Comparison of ENCODE assay signal across 10 mouse cellular contexts in genomic region chr10:25311554-25312212, GRCm38 (mm10). TPM values are rescaled to one million over a fixed set of nuclear protein-coding genes. Genes with fewer than 3 reads are reported as not detected.
DNase-seq lines count a peak whose midpoint lies in the region; ATAC-seq and TF ChIP-seq lines count a peak whose summit lies in the region.
"Had no signal": no experiment of that assay in that cellular context is flagged by ENCODE, and none has a peak within 500 bp of the region (broad histone marks: within the 10 kb centered on the region; RNA-seq: fewer than 3 reads in every experiment).

No protein-coding gene starts in this region.

- TF ChIP-seq POLR2A in bone marrow macrophage, adult 2 months (IDR thresholded peaks at IDR 0.05; ENCODE audit: borderline replicate concordance, low read depth, low read length) = no peak

- DNase-seq in kidney, postnatal 4 days = peak; percentile 7 to 19
- DNase-seq in kidney, postnatal 36 days = no peak
- DNase-seq in adrenal gland, postnatal 4 days (ENCODE audit: low spot score in 2 of 2) = no peak
- DNase-seq in thymus, postnatal 25 days = no peak
- no peak for DNase-seq in limb, embryonic 10.5 days (ENCODE audit: low spot score)
- DNase-seq: cerebellum, adult 11-12 months had no signal

- H3K27ac ChIP-seq in bone marrow macrophage, adult 2 months (ENCODE audit: insufficient read depth, low read depth, low read length) = 0 out of 2 replicates have a peak overlapping the region, but pooled peaks have one; percentile 20
- H3K27ac ChIP-seq in hindbrain, embryonic 16.5 days (ENCODE audit: low read depth, low read length) = no peak overlapping the region
- no peak overlapping the region for H3K27ac ChIP-seq in neural tube, embryonic 15.5 days (replicated peaks)
- H3K27ac ChIP-seq in limb, embryonic 10.5 days = no peak overlapping the region
- H3K27ac ChIP-seq: limb, embryonic 15.5 days had no signal

- peaks cover 19% of the 10 kb centered on the region for H3K4me1 ChIP-seq in bone marrow macrophage, adult 2 months (ENCODE audit: control insufficient read depth, insufficient read depth, low read length)
- peaks cover 3% of the 10 kb centered on the region; the same call in 1 of the 2 replicates for H3K4me1 ChIP-seq in hindbrain, embryonic 16.5 days (ENCODE audit: control insufficient read depth, insufficient read depth, low read depth, low read length)
- peaks cover 10% of the 10 kb centered on the region for H3K4me1 ChIP-seq in neural tube, embryonic 15.5 days
- H3K4me1 ChIP-seq in limb, embryonic 10.5 days = peaks cover 14% of the 10 kb centered on the region

- TF ChIP-seq CTCF in bone marrow macrophage, adult 2 months (IDR thresholded peaks at IDR 0.05; ENCODE audit: low read depth, low read length) = no peak

- no peaks in the 10 kb centered on the region for H3K36me3 ChIP-seq in hindbrain, embryonic 16.5 days (ENCODE audit: control insufficient read depth, insufficient read depth, low read length)
- no peaks in the 10 kb centered on the region for H3K36me3 ChIP-seq in neural tube, embryonic 15.5 days
- H3K36me3 ChIP-seq in limb, embryonic 10.5 days = no peaks in the 10 kb centered on the region
- H3K36me3 ChIP-seq: limb, embryonic 15.5 days had no signal

- H3K9ac ChIP-seq in hindbrain, embryonic 16.5 days (ENCODE audit: low read depth, low read length) = no peak overlapping the region
- H3K9ac ChIP-seq in neural tube, embryonic 15.5 days (replicated peaks) = no peak overlapping the region
- H3K9ac ChIP-seq: limb, embryonic 15.5 days had no signal

- H3K4me3 ChIP-seq in bone marrow macrophage, adult 2 months (ENCODE audit: insufficient read depth, low read length) = no peak overlapping the region
- H3K4me3 ChIP-seq in hindbrain, embryonic 16.5 days (ENCODE audit: low read length) = no peak overlapping the region
- H3K4me3 ChIP-seq in neural tube, embryonic 15.5 days (replicated peaks) = no peak overlapping the region
- no peak overlapping the region for H3K4me3 ChIP-seq in limb, embryonic 10.5 days
- H3K4me3 ChIP-seq: limb, embryonic 15.5 days had no signal

- no peak overlapping the region for H3K4me2 ChIP-seq in hindbrain, embryonic 16.5 days (ENCODE audit: low read length)
- no peak overlapping the region for H3K4me2 ChIP-seq in neural tube, embryonic 15.5 days
- H3K4me2 ChIP-seq: limb, embryonic 15.5 days had no signal

- peak; percentile 71 for ATAC-seq in hindbrain, embryonic 16.5 days
- peak; percentile 39; the same call in 1 of the 2 replicates for ATAC-seq in neural tube, embryonic 15.5 days (ENCODE audit: low FRiP score)

- H3K9me3 ChIP-seq in hindbrain, embryonic 16.5 days (ENCODE audit: control insufficient read depth, low read length) = no peaks in the 10 kb centered on the region
- no peaks in the 10 kb centered on the region for H3K9me3 ChIP-seq in neural tube, embryonic 15.5 days (replicated peaks)
- no peaks in the 10 kb centered on the region for H3K9me3 ChIP-seq in limb, embryonic 10.5 days (replicated peaks)
- H3K9me3 ChIP-seq: limb, embryonic 15.5 days had no signal

- 25% methylated on average over 9 of the region's 9 CpGs for whole genome bisulfite sequencing in hindbrain, embryonic 16.5 days
- WGBS in neural tube, embryonic 15.5 days = 26% methylated on average over 9 of the region's 9 CpGs
- WGBS in limb, embryonic 10.5 days = 80% methylated on average over 9 of the region's 9 CpGs

- H3K27me3 ChIP-seq in hindbrain, embryonic 16.5 days (replicated peaks; ENCODE audit: control insufficient read depth, insufficient read depth, low read length) = no peaks in the 10 kb centered on the region
- no peaks in the 10 kb centered on the region for H3K27me3 ChIP-seq in neural tube, embryonic 15.5 days (replicated peaks)
- H3K27me3 ChIP-seq in limb, embryonic 10.5 days (ENCODE audit: low read depth, poor library complexity, severe bottlenecking) = 0 out of 2 replicates have a peak, but pooled peaks cover 4% of the 10 kb centered on the region
- H3K27me3 ChIP-seq: limb, embryonic 15.5 days had no signal

RNA-seq across cellular contexts. Expression of gene Akap7, which starts 4.0 kb away (rescaled TPM):
- 16.9 and 26.0 TPM in 2 replicates for polyA plus RNA-seq in bone marrow macrophage, adult 2 months (2012; ENCODE audit: insufficient read depth, insufficient read length, missing spikeins)
- polyA plus RNA-seq in hindbrain, embryonic 16.5 days (2015; fragmentation: Nextera tagmentation; extraction: Ambion mirVana) = 61.6 and 78.8 TPM in 2 replicates
- polyA plus RNA-seq in neural tube, embryonic 15.5 days (2015; fragmentation: Nextera tagmentation; extraction: Ambion mirVana) = 49.4 and 53.0 TPM in 2 replicates
- 100 to 1,000 TPM in 1 of 2 experiments, 10 to 100 TPM in 1; 87.9 to 104 TPM for total RNA-seq in adrenal gland, postnatal 4 days (2021)
- polyA plus RNA-seq in limb, embryonic 10.5 days (2016; fragmentation: Nextera tagmentation; extraction: Ambion mirVana) = 18.5 and 21.3 TPM in 2 replicates

RNA-seq across cellular contexts. Expression of gene Epb41l2, which starts 47.9 kb away (rescaled TPM):
- polyA plus RNA-seq in bone marrow macrophage, adult 2 months (2012; ENCODE audit: insufficient read depth, insufficient read length, missing spikeins) = 97.2 and 103 TPM in 2 replicates
- 30.0 and 35.1 TPM in 2 replicates for polyA plus RNA-seq in hindbrain, embryonic 16.5 days (2015; fragmentation: Nextera tagmentation; extraction: Ambion mirVana)
- 27.7 and 36.7 TPM in 2 replicates for polyA plus RNA-seq in neural tube, embryonic 15.5 days (2015; fragmentation: Nextera tagmentation; extraction: Ambion mirVana)
- total RNA-seq in adrenal gland, postnatal 4 days (2021) = 100 to 1,000 TPM in 1 of 2 experiments, 10 to 100 TPM in 1; 99.1 to 109 TPM
- polyA plus RNA-seq in limb, embryonic 10.5 days (2016; fragmentation: Nextera tagmentation; extraction: Ambion mirVana) = 54.0 and 79.4 TPM in 2 replicates

Comparison
In these comparisons a context has a peak if more than half of its experiments do, and no peak if none do; other contexts are left out.
1. DNase-seq: peak in kidney, postnatal 4 days (2 of 2); none in kidney, postnatal 36 days (0 of 2), adrenal gland, postnatal 4 days (0 of 2), thymus, postnatal 25 days (single experiment) and limb, embryonic 10.5 days (single experiment).